Mouse (Mus musculus): ENCODE data around the gene Gata2. TPM values are rescaled to one million over a fixed set of nuclear protein-coding genes. Genes with fewer than 3 reads are reported as not detected.

The Gata2 gene
- polyA plus RNA-seq, 1 experiment from 2014 or later, result 3.2 TPM

GRCm38 (mm10) chr6:88204531-88205385, 11.1 kb downstream of the Gata2 start:
- ATAC-seq, result no peak
- WGBS, result 3% methylated on average over 25 of the region's 25 CpGs
- H3K36me3 ChIP-seq (ENCODE audit: poor library complexity, severe bottlenecking), result no peaks in the 10 kb centered on the region
- H3K4me2 ChIP-seq, result no peak overlapping the region
- no peak overlapping the region for H3K4me3 ChIP-seq
- H3K9ac ChIP-seq, result no peak overlapping the region
- H3K27ac ChIP-seq, result no peak overlapping the region
- H3K9me3 ChIP-seq (replicated peaks), result no peaks in the 10 kb centered on the region
- no peaks in the 10 kb centered on the region for H3K4me1 ChIP-seq
- peaks cover 96% of the 10 kb centered on the region for H3K27me3 ChIP-seq

- Histone ChIP-seq H3K4me2 (no peak overlapping the region), H3K27ac (no peak overlapping the region), H3K4me3 (no peak overlapping the region), H3K4me1 (no peaks in the 10 kb centered on the region), H3K9ac (no peak overlapping the region), H3K36me3 (ENCODE audit: poor library complexity, severe bottlenecking) (no peaks in the 10 kb centered on the region), H3K27me3 (peaks cover 95% of the 10 kb centered on the region), H3K9me3 (replicated peaks) (no peaks in the 10 kb centered on the region)
- ATAC-seq, result no peak
- 11% methylated on average over 7 of the region's 7 CpGs for WGBS
Measured at GRCm38 (mm10) chr6:88205386-88205700, 11.7 kb downstream of the Gata2 start.

- Histone ChIP-seq H3K9me3 (replicated peaks) (no peaks in the 10 kb centered on the region), H3K4me3 (no peak overlapping the region), H3K4me1 (no peaks in the 10 kb centered on the region), H3K27me3 (peaks cover 89% of the 10 kb centered on the region), H3K9ac (no peak overlapping the region), H3K4me2 (no peak overlapping the region), H3K36me3 (ENCODE audit: poor library complexity, severe bottlenecking) (no peaks in the 10 kb centered on the region), H3K27ac (no peak overlapping the region)
- WGBS, result 8% methylated on average over 9 of the region's 9 CpGs
- no peak for ATAC-seq
Measured at GRCm38 (mm10) chr6:88205937-88206336, 12.2 kb downstream of the Gata2 start.

GRCm38 (mm10) chr6:88206566-88206965, 12.9 kb downstream of the Gata2 start:
- H3K9ac ChIP-seq, result no peak overlapping the region
- H3K4me1 ChIP-seq, result no peaks in the 10 kb centered on the region
- H3K4me2 ChIP-seq, result no peak overlapping the region
- no peak overlapping the region for H3K27ac ChIP-seq
- H3K4me3 ChIP-seq, result no peak overlapping the region
- no peak for ATAC-seq
- peaks cover 83% of the 10 kb centered on the region for H3K27me3 ChIP-seq
- no peaks in the 10 kb centered on the region for H3K36me3 ChIP-seq (ENCODE audit: poor library complexity, severe bottlenecking)
- no peaks in the 10 kb centered on the region for H3K9me3 ChIP-seq (replicated peaks)
- WGBS, result 37% methylated on average over 7 of the region's 7 CpGs

- Histone ChIP-seq H3K4me3 (no peak overlapping the region), H3K27ac (no peak overlapping the region), H3K4me1 (no peaks in the 10 kb centered on the region), H3K9ac (no peak overlapping the region), H3K27me3 (peaks cover 73% of the 10 kb centered on the region), H3K36me3 (ENCODE audit: poor library complexity, severe bottlenecking) (no peaks in the 10 kb centered on the region), H3K9me3 (replicated peaks) (no peaks in the 10 kb centered on the region), H3K4me2 (no peak overlapping the region)
- 81% methylated on average over 10 of the region's 10 CpGs for WGBS
- ATAC-seq, result no peak
Measured at GRCm38 (mm10) chr6:88207403-88208033, 13.8 kb downstream of the Gata2 start.

GRCm38 (mm10) chr6:88208321-88208720, 14.6 kb downstream of the Gata2 start:
- 99% methylated on average over 3 of the region's 3 CpGs for WGBS
- Histone ChIP-seq H3K4me2 (no peak overlapping the region), H3K4me1 (no peaks in the 10 kb centered on the region), H3K9ac (no peak overlapping the region), H3K9me3 (replicated peaks) (no peaks in the 10 kb centered on the region), H3K4me3 (no peak overlapping the region), H3K27me3 (peaks cover 68% of the 10 kb centered on the region), H3K27ac (no peak overlapping the region), H3K36me3 (ENCODE audit: poor library complexity, severe bottlenecking) (no peaks in the 10 kb centered on the region)
- no peak for ATAC-seq

- Histone ChIP-seq H3K9ac (no peak overlapping the region), H3K27ac (no peak overlapping the region), H3K9me3 (replicated peaks) (no peaks in the 10 kb centered on the region), H3K27me3 (peaks cover 57% of the 10 kb centered on the region), H3K4me1 (no peaks in the 10 kb centered on the region), H3K36me3 (ENCODE audit: poor library complexity, severe bottlenecking) (no peaks in the 10 kb centered on the region), H3K4me2 (no peak overlapping the region), H3K4me3 (no peak overlapping the region)
- ATAC-seq, result no peak
- 83% methylated on average over 5 of the region's 5 CpGs for WGBS
Measured at GRCm38 (mm10) chr6:88209453-88209852, 15.8 kb downstream of the Gata2 start.

- H3K4me1 ChIP-seq, result no peaks in the 10 kb centered on the region
- H3K27ac ChIP-seq, result no peak overlapping the region
- peaks cover 49% of the 10 kb centered on the region for H3K27me3 ChIP-seq
- no peak overlapping the region for H3K4me2 ChIP-seq
- no peak overlapping the region for H3K4me3 ChIP-seq
- WGBS, result 55% methylated on average over 3 of the region's 3 CpGs
- no peak for ATAC-seq
- no peak overlapping the region for H3K9ac ChIP-seq
- H3K9me3 ChIP-seq (replicated peaks), result no peaks in the 10 kb centered on the region
- H3K36me3 ChIP-seq (ENCODE audit: poor library complexity, severe bottlenecking), result no peaks in the 10 kb centered on the region
Measured at GRCm38 (mm10) chr6:88210182-88210581, 16.5 kb downstream of the Gata2 start.

- H3K36me3 ChIP-seq (ENCODE audit: poor library complexity, severe bottlenecking), result no peaks in the 10 kb centered on the region
- H3K9me3 ChIP-seq (replicated peaks), result no peaks in the 10 kb centered on the region
- H3K27me3 ChIP-seq, result no peaks in the 10 kb centered on the region
- H3K4me3 ChIP-seq, result no peak overlapping the region
- ATAC-seq, result no peak
- H3K4me2 ChIP-seq, result no peak overlapping the region
- no peaks in the 10 kb centered on the region for H3K4me1 ChIP-seq
- 49% methylated on average over 6 of the region's 6 CpGs for WGBS
- no peak overlapping the region for H3K9ac ChIP-seq
- no peak overlapping the region for H3K27ac ChIP-seq
Measured at GRCm38 (mm10) chr6:88215797-88216196, 22.1 kb downstream of the Gata2 start.

GRCm38 (mm10) chr6:88216199-88216598, 22.5 kb downstream of the Gata2 start:
- Histone ChIP-seq H3K4me2 (no peak overlapping the region), H3K9ac (no peak overlapping the region), H3K4me1 (no peaks in the 10 kb centered on the region), H3K36me3 (ENCODE audit: poor library complexity, severe bottlenecking) (no peaks in the 10 kb centered on the region), H3K27me3 (no peaks in the 10 kb centered on the region), H3K9me3 (replicated peaks) (no peaks in the 10 kb centered on the region), H3K4me3 (no peak overlapping the region), H3K27ac (no peak overlapping the region)
- 68% methylated on average over 4 of the region's 4 CpGs for WGBS
- no peak for ATAC-seq

GRCm38 (mm10) chr6:88219094-88219493, 25.4 kb downstream of the Gata2 start:
- no peak overlapping the region for H3K9ac ChIP-seq
- H3K27ac ChIP-seq, result no peak overlapping the region
- no peaks in the 10 kb centered on the region for H3K36me3 ChIP-seq (ENCODE audit: poor library complexity, severe bottlenecking)
- ATAC-seq, result no peak
- 5% methylated on average over 4 of the region's 4 CpGs for WGBS
- H3K4me1 ChIP-seq, result no peaks in the 10 kb centered on the region
- H3K4me3 ChIP-seq, result no peak overlapping the region
- H3K9me3 ChIP-seq (replicated peaks), result no peaks in the 10 kb centered on the region
- H3K27me3 ChIP-seq, result 0 out of 2 replicates have a peak, but pooled peaks cover 2% of the 10 kb centered on the region
- H3K4me2 ChIP-seq, result no peak overlapping the region

- Histone ChIP-seq H3K4me2 (no peak within 1 kb of the TSS), H3K4me1 (peaks cover 7% of the 10 kb centered on the region; the same call in 1 of the 2 replicates), H3K27ac (no peak within 1 kb of the TSS), H3K36me3 (ENCODE audit: poor library complexity, severe bottlenecking) (no peaks in the 10 kb centered on the region), H3K9me3 (replicated peaks) (no peaks in the 10 kb centered on the region), H3K27me3 (peaks cover 7% of the 10 kb centered on the region; the same call in 1 of the 2 replicates), H3K9ac (no peak within 1 kb of the TSS), H3K4me3 (no peak within 1 kb of the TSS)
- 53% methylated on average over 10 of the region's 10 CpGs for WGBS
- ATAC-seq, result no peak
Measured at GRCm38 (mm10) chr6:88221968-88222367, 28.3 kb downstream of the Gata2 start, which contains the start of gene Dnajb8. Dnajb8 (plus strand) TSS chr6:88222268.

All from forebrain, embryonic 13.5 days (tissue).